Mouse (Mus musculus) limb, embryonic 13.5 days (tissue): ENCODE measurements at regions not wholly inside any gene's neighbourhood (a gene's known extent, or its start where the extent isn't known, plus 50 kb on each side); places are given as distances from the start of the nearest gene placed in this dataset.

Experiments
- ATAC-seq: fragments of 200-750 bp; cut with Nextera tagmentation; 2 replicates; pipeline ENCODE4 v1.8.0; 2017; ENCODE audit warnings: low read depth, moderate number of reproducible peaks, moderate TSS enrichment; ENCODE audit not compliant: low FRiP score
- H3K27ac ChIP-seq: fragments of 300-500 bp; sonication (generic); 2 replicates; pipeline ENCODE4 v1.5.1; 2015; ENCODE audit warnings: inconsistent platforms, mild to moderate bottlenecking, moderate library complexity
- H3K27me3 ChIP-seq: fragments of 300-500 bp; sonication (generic); 2 replicates; pipeline ENCODE4 v1.6.1; 2015; ENCODE audit warnings: mild to moderate bottlenecking, inconsistent platforms
- H3K36me3 ChIP-seq: fragments of 300-500 bp; sonication (generic); 2 replicates; pipeline ENCODE4 v1.6.1; 2015; ENCODE audit warnings: inconsistent platforms, mild to moderate bottlenecking, moderate library complexity
- H3K4me1 ChIP-seq: fragments of 300-500 bp; sonication (generic); 2 replicates; pipeline ENCODE4 v1.6.1; 2015; ENCODE audit warnings: inconsistent platforms
- H3K4me2 ChIP-seq: fragments of 300-500 bp; sonication (generic); replicated peaks from 2 replicates; pipeline ENCODE4 v1.6.1; 2015; ENCODE audit warnings: inconsistent platforms, mild to moderate bottlenecking, moderate library complexity
- H3K4me3 ChIP-seq: fragments of 300-500 bp; sonication (generic); 2 replicates; pipeline ENCODE4 v1.5.1; 2015; ENCODE audit warnings: moderate library complexity, mild to moderate bottlenecking, inconsistent platforms
- H3K9ac ChIP-seq: fragments of 300-500 bp; sonication (generic); 2 replicates; pipeline ENCODE4 v1.6.1; 2015; ENCODE audit warnings: mild to moderate bottlenecking, inconsistent platforms
- H3K9me3 ChIP-seq: fragments of 300-500 bp; sonication (generic); 2 replicates; pipeline ENCODE4 v1.6.1; 2016; ENCODE audit warnings: inconsistent platforms
- WGBS: fragments of 180-500 bp; shearing (Covaris S2); methylation state at CpG from one replicate; pipeline ENCODE4 v1.1.7; 2015; 5-methylcytosine and 5-hydroxymethylcytosine counted together

DNA sequence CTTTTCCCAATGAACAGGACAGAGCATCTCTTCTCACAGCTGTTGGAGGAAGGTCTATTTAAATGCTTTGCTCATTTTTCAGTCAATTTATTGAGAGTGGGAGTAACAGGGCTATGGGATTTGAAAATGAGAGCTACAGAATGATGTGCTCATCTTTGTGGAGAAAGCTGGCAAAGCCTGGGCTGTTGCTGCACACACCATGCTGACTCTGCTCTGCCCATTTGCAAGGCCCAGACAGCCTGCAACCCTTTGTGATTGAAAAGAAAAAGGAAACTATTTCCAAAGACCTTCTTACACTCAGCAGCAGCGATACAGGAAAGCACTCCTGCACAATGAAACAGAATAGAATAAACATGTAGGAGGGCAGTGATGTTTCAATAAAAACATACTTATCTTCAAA lies 231.5 kb upstream of the B3gat1 start:
- Histone ChIP-seq H3K4me2 (no peak overlapping the region), H3K27me3 (no peaks in the 10 kb centered on the region), H3K36me3 (no peaks in the 10 kb centered on the region), H3K9me3 (no peaks in the 10 kb centered on the region), H3K4me1 (no peaks in the 10 kb centered on the region), H3K27ac (no peak overlapping the region), H3K9ac (no peak overlapping the region), H3K4me3 (no peak overlapping the region)
- ATAC-seq: no peak
- WGBS: 79% methylated on average over 1 of the region's 1 CpGs

DNA sequence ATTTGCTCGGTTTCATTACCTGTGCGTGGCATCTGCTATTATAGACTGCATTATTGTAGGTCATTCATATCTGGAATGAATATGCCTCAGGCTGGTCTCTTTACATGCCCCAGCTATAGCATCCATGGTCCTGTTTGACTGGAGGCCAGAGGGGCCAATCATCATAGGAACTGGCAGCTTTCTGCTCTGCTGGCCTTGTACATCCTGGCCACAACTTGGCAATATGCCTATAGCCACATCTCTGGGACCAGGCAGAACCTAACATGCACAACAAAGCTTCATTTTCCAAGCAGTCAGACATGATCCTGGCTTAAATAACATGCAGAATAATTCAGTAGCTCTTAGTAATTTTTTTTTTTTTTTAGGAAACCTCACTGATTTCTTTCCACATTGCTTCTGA lies 227.6 kb upstream of the B3gat1 start:
- no peaks in the 10 kb centered on the region for H3K9me3 ChIP-seq
- no peaks in the 10 kb centered on the region for H3K27me3 ChIP-seq
- ATAC-seq: no peak
- no peak overlapping the region for H3K4me3 ChIP-seq
- no peak overlapping the region for H3K27ac ChIP-seq
- H3K4me1 ChIP-seq: no peaks in the 10 kb centered on the region
- 91% methylated on average over 2 of the region's 2 CpGs for WGBS
- H3K36me3 ChIP-seq: no peaks in the 10 kb centered on the region
- no peak overlapping the region for H3K4me2 ChIP-seq
- H3K9ac ChIP-seq: no peak overlapping the region

DNA sequence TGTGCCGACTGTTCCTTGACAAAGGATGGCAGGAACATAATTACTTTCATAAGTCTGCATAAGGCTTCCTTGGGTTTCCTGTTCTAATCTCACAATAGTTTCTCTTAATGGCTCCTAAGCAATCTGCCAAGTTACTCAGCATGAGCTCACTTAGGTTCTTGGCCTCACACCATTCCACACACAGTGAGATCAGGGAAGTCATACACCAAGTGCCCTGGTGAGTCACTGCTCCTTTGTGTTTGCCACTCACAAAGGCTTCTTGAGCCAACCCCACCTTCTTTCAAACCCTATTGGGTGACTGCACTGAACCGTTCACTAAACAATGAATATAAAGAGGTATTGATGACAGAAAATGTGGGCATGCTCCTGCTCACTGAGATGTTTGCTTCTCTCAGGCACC lies 214.9 kb upstream of the B3gat1 start:
- H3K27me3 ChIP-seq: no peaks in the 10 kb centered on the region
- no peaks in the 10 kb centered on the region for H3K9me3 ChIP-seq
- H3K4me3 ChIP-seq: no peak overlapping the region
- peaks cover 9% of the 10 kb centered on the region for H3K4me1 ChIP-seq
- no peak overlapping the region for H3K27ac ChIP-seq
- H3K36me3 ChIP-seq: no peaks in the 10 kb centered on the region
- WGBS: 77% methylated on average over 2 of the region's 2 CpGs
- H3K9ac ChIP-seq: no peak overlapping the region
- no peak for ATAC-seq
- H3K4me2 ChIP-seq: no peak overlapping the region

DNA sequence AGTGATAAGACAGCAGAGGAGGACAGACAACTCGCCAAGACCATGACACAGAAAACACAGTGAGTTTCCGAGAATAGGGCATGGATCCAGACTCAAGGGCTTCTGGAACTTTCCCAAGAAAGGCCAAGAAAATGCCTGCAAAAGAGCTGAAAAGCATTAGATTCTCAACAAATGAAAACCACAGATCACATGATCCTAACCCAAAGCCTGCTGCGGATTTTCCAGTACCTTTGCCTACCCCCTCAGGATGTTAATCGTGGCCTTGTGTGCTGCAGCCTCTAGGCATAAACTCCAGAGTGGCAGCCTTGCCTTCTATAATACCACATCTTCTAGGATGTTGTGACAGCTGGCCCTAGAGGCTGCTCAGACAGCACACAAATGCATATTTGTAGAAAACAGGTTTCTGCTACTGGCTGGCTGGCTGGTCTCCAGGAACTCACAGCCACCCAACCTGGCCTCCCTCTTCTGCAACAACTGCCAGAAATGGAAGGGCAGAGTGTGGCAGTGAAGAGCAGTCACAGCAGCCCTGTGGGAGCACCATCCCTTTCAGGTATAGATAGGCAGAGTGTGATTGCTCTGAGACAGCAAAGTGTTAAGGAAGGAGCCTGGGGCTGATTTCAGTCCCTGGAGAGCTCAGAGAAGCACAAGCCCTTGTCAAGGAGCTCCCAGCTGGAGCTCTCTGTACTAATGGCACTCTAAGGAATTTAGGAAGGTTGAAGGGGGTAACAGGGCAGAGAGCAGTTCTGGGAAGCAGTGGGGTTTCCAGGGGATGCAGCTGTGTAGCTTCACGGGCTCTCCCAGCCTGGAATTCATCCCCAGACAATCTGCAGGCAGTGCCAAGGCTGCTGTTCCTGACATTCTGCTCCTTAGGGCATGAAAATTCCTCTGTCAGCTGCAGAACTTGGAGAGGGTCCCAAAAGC lies 213.7 kb upstream of the B3gat1 start:
- peak; percentile 74 for ATAC-seq
- Histone ChIP-seq H3K4me3 (no peak overlapping the region), H3K4me2 (peak overlapping the region; percentile 7; the same call in 1 of the 2 replicates), H3K9ac (no peak overlapping the region), H3K27ac (peak overlapping the region; percentile 22; the same call in 1 of the 2 replicates), H3K4me1 (peaks cover 9% of the 10 kb centered on the region), H3K9me3 (no peaks in the 10 kb centered on the region), H3K36me3 (no peaks in the 10 kb centered on the region), H3K27me3 (no peaks in the 10 kb centered on the region)
- WGBS: 44% methylated on average over 5 of the region's 5 CpGs

- H3K36me3 ChIP-seq: no peaks in the 10 kb centered on the region
- H3K27me3 ChIP-seq: no peaks in the 10 kb centered on the region
- H3K4me3 ChIP-seq: no peak overlapping the region
- H3K4me2 ChIP-seq: no peak overlapping the region
- peaks cover 9% of the 10 kb centered on the region for H3K4me1 ChIP-seq
- H3K9ac ChIP-seq: no peak overlapping the region
- ATAC-seq: no peak
- H3K27ac ChIP-seq: no peak overlapping the region
- 22% methylated on average over 1 of the region's 1 CpGs for WGBS
- no peaks in the 10 kb centered on the region for H3K9me3 ChIP-seq
Observed at GRCm38 (mm10) chr9:26524089-26524488, 209.4 kb upstream of the B3gat1 start.

DNA sequence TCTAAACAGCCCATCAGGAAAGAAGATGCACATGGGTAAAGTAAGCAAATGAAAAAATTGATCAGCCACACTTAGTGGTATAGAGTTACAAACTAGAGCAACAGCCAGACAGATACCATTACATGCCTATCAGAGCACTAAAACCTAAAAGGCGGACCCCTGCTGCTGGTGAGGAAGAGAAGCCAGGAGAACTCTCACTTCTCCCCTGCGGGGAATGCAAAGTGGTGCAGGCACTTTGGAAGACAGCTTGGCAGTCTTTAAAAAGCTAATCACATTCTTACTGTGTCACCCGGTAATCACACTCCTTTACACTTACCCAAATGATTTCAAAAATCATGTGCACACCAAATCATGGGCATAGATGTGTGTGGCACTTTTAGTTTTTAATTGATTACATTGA lies 204.8 kb upstream of the B3gat1 start:
- Histone ChIP-seq H3K27ac (no peak overlapping the region), H3K27me3 (no peaks in the 10 kb centered on the region), H3K9me3 (no peaks in the 10 kb centered on the region), H3K9ac (no peak overlapping the region), H3K4me1 (no peaks in the 10 kb centered on the region), H3K4me3 (no peak overlapping the region), H3K4me2 (no peak overlapping the region), H3K36me3 (no peaks in the 10 kb centered on the region)
- no peak for ATAC-seq
- 3% methylated on average over 3 of the region's 3 CpGs for WGBS

- Histone ChIP-seq H3K36me3 (no peaks in the 10 kb centered on the region), H3K27ac (no peak overlapping the region), H3K4me3 (no peak overlapping the region), H3K9ac (no peak overlapping the region), H3K4me2 (no peak overlapping the region), H3K9me3 (no peaks in the 10 kb centered on the region), H3K4me1 (no peaks in the 10 kb centered on the region), H3K27me3 (no peaks in the 10 kb centered on the region)
- 85% methylated on average over 2 of the region's 2 CpGs for WGBS
- ATAC-seq: no peak
Observed at GRCm38 (mm10) chr9:26539042-26539441, 194.5 kb upstream of the B3gat1 start.

- Histone ChIP-seq H3K4me1 (no peaks in the 10 kb centered on the region), H3K27me3 (no peaks in the 10 kb centered on the region), H3K4me2 (no peak overlapping the region), H3K4me3 (no peak overlapping the region), H3K27ac (no peak overlapping the region), H3K9ac (no peak overlapping the region), H3K36me3 (no peaks in the 10 kb centered on the region), H3K9me3 (no peaks in the 10 kb centered on the region; the same call in 1 of the 2 replicates)
- no peak for ATAC-seq
- WGBS: 73% methylated on average over 4 of the region's 4 CpGs
Observed at GRCm38 (mm10) chr9:26548328-26548922, 185.1 kb upstream of the B3gat1 start.

DNA sequence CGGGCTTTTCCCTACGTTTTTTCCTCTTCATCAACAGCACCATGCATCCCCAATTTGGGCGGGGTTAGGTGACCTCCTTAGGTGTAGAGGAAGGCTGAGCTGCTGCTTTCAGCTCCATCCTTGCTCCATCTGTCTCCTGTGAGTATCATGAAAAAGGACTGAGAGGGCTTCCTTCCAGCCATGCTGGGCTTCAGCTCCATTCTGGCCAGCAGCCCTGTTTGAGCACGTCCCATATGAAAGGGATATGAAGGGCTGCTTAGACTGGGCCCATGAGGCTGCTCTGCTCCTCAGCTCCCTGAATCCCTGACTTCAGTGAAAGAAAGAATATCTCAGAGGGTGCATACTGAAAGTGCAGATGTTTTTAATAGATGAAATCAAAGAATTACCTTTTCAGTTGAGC lies 184.4 kb upstream of the B3gat1 start:
- Histone ChIP-seq H3K27me3 (no peaks in the 10 kb centered on the region), H3K36me3 (no peaks in the 10 kb centered on the region), H3K4me2 (no peak overlapping the region), H3K4me3 (no peak overlapping the region), H3K9ac (no peak overlapping the region), H3K4me1 (no peaks in the 10 kb centered on the region), H3K27ac (no peak overlapping the region), H3K9me3 (no peaks in the 10 kb centered on the region; the same call in 1 of the 2 replicates)
- no peak for ATAC-seq
- whole genome bisulfite sequencing: 69% methylated on average over 4 of the region's 4 CpGs

GRCm38 (mm10) chr9:26549551-26549950 lies 184.0 kb upstream of the B3gat1 start:
- Histone ChIP-seq H3K4me3 (no peak overlapping the region), H3K36me3 (no peaks in the 10 kb centered on the region), H3K27ac (no peak overlapping the region), H3K4me2 (no peak overlapping the region), H3K27me3 (no peaks in the 10 kb centered on the region), H3K9ac (no peak overlapping the region), H3K4me1 (no peaks in the 10 kb centered on the region), H3K9me3 (no peaks in the 10 kb centered on the region; the same call in 1 of the 2 replicates)
- whole genome bisulfite sequencing: 74% methylated on average over 2 of the region's 2 CpGs
- ATAC-seq: no peak

GRCm38 (mm10) chr9:26575990-26576389 lies 157.5 kb upstream of the B3gat1 start:
- H3K27me3 ChIP-seq: no peaks in the 10 kb centered on the region
- H3K27ac ChIP-seq: no peak overlapping the region
- H3K9me3 ChIP-seq: no peaks in the 10 kb centered on the region
- 89% methylated on average over 6 of the region's 6 CpGs for WGBS
- no peak overlapping the region for H3K4me3 ChIP-seq
- H3K36me3 ChIP-seq: no peaks in the 10 kb centered on the region
- no peak for ATAC-seq
- H3K4me2 ChIP-seq: no peak overlapping the region
- H3K4me1 ChIP-seq: no peaks in the 10 kb centered on the region
- H3K9ac ChIP-seq: no peak overlapping the region

GRCm38 (mm10) chr9:26601979-26602378 lies 131.5 kb upstream of the B3gat1 start:
- H3K27ac ChIP-seq: no peak overlapping the region
- no peaks in the 10 kb centered on the region for H3K4me1 ChIP-seq
- H3K36me3 ChIP-seq: no peaks in the 10 kb centered on the region
- ATAC-seq: no peak
- no peaks in the 10 kb centered on the region for H3K9me3 ChIP-seq
- 80% methylated on average over 1 of the region's 1 CpGs for WGBS
- no peak overlapping the region for H3K4me3 ChIP-seq
- no peaks in the 10 kb centered on the region for H3K27me3 ChIP-seq
- H3K9ac ChIP-seq: no peak overlapping the region
- no peak overlapping the region for H3K4me2 ChIP-seq
